Mouse (Mus musculus) lung, adult 2 months (tissue): ENCODE results near the gene Sox5.

Source experiments
- CTCF ChIP-seq: fragments of 200-500 bp; IDR thresholded peaks from 2 replicates; pipeline ENCODE4 v1.5.1; 2011; ENCODE audit warnings: mild to moderate bottlenecking, low read length, control low read depth; ENCODE audit not compliant: insufficient read depth
- POLR2A ChIP-seq: fragments of 200-500 bp; IDR thresholded peaks from 2 replicates; pipeline ENCODE4 v1.6.1; 2011; ENCODE audit warnings: low read depth, mild to moderate bottlenecking, control low read depth, low read length, borderline replicate concordance; ENCODE audit errors: extremely low read depth

DNA sequence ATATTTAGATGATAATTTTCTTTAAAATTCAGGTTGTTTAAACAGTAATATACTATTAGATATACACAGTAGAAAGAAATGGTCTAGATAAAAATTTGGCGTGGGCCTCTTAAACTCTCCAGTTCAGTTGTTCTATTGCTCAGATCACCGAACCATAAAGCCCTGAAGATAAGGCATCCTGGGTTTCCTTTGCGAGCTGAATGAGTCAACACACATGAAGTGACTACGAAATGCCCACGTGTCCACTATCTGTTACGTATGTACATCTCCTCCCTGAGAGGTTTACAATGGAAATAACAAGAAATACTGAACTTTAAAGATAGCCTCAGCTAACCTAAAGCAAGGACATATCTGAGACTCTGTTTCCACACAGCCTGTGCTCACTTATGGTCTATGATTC is 296.2 kb downstream of the Sox5 start:
- TF ChIP-seq POLR2A (no peak), CTCF (no peak)
